Mouse (Mus musculus): Measurements from ENCODE around the gene Sp100. TPM values are rescaled to one million over a fixed set of nuclear protein-coding genes. Genes with fewer than 3 reads are reported as not detected.
"Not testable (repeated sequence)": the region's sequence is repeated elsewhere in the genome, so short reads cannot be mapped to it uniquely, and the experiment has no call there.

Sp100 gene
- polyA plus RNA-seq (2015; fragmentation: Nextera tagmentation; extraction: Ambion mirVana): 2.4 and 3.7 TPM in 2 replicates

DNA sequence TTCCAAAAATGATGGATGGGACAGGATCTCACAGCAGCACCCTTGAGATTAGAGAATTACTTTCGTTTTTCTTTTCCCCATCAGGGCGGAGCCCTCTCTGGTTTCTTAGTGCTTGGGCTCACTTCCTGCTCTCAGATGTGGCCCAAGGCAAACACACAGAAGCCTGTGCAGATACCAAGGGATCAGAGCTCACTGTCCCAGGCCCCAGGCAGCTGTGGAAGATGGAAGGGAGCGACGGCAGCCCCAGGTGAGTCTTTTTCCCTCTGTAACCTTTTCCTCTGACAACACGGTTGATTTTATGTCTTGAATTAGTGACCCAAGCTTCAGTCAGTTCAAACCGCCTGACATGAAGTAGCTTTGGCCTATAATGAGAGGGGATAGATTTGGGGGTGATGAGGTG lies at the start of gene Sp100:
Gene Sp100 (plus strand): TSS at position 108 of the 400 bp plus-strand sequence.
- H3K27me3 ChIP-seq; H3K9me3 ChIP-seq; H3K4me1 ChIP-seq; H3K4me2 ChIP-seq; H3K36me3 ChIP-seq; ATAC-seq (ENCODE audit: borderline replicate concordance, extremely low read depth, low FRiP score, low TSS enrichment); H3K4me3 ChIP-seq; H3K9ac ChIP-seq; H3K27ac ChIP-seq: not testable (repeated sequence)
- WGBS: 37% methylated on average over 5 of the region's 6 CpGs

- not testable (repeated sequence) for H3K9me3 ChIP-seq; H3K4me3 ChIP-seq; H3K27me3 ChIP-seq; H3K36me3 ChIP-seq; H3K9ac ChIP-seq; ATAC-seq (ENCODE audit: borderline replicate concordance, extremely low read depth, low FRiP score, low TSS enrichment); H3K4me2 ChIP-seq; H3K4me1 ChIP-seq; H3K27ac ChIP-seq
- WGBS: 100% methylated on average over 1 of the region's 5 CpGs
Observed at GRCm38 (mm10) chr1:85600078-85600477, 49.7 kb upstream of the Sp100 start, which contains the start of gene Sp140. Gene Sp140, plus strand, starts transcription at chr1:85600378.

GRCm38 (mm10) chr1:85600794-85601193 lies 49.0 kb upstream of the Sp100 start:
- H3K9ac ChIP-seq; H3K27ac ChIP-seq; H3K9me3 ChIP-seq; H3K4me2 ChIP-seq; ATAC-seq (ENCODE audit: borderline replicate concordance, extremely low read depth, low FRiP score, low TSS enrichment); H3K4me1 ChIP-seq; H3K27me3 ChIP-seq; H3K36me3 ChIP-seq; H3K4me3 ChIP-seq: not testable (repeated sequence)
- WGBS: 59% methylated on average over 4 of the region's 4 CpGs

DNA sequence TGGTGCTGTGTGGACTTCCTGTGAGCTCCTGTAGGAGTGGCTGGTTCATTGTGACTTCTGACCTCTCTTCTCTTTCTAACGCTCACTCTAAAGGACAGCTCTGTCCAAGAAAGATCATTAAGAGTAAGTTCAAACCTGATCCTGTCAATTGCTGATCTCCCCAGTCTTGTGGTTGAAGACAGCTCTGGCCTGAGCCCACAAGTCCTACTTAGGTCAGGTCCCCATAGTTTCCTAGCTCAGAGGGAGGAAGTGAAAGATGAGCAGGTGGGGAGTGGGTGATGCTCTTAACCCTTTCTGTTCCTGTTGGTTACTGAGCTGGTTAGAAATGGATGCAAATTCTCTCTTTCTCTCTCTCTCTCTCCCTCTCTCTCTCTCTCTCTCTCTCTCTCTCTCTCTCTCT lies 45.4 kb upstream of the Sp100 start:
- not testable (repeated sequence) for H3K4me3 ChIP-seq; H3K4me1 ChIP-seq; H3K4me2 ChIP-seq; H3K36me3 ChIP-seq; H3K9ac ChIP-seq; H3K27me3 ChIP-seq; H3K27ac ChIP-seq; H3K9me3 ChIP-seq; ATAC-seq (ENCODE audit: borderline replicate concordance, extremely low read depth, low FRiP score, low TSS enrichment)
- 67% methylated on average over 1 of the region's 1 CpGs for WGBS

GRCm38 (mm10) chr1:85608361-85608760 lies 41.4 kb upstream of the Sp100 start:
- not testable (repeated sequence) for H3K27me3 ChIP-seq; ATAC-seq (ENCODE audit: borderline replicate concordance, extremely low read depth, low FRiP score, low TSS enrichment); H3K4me2 ChIP-seq; H3K4me3 ChIP-seq; H3K27ac ChIP-seq; H3K4me1 ChIP-seq; H3K9ac ChIP-seq; H3K36me3 ChIP-seq; H3K9me3 ChIP-seq
- 75% methylated on average over 3 of the region's 4 CpGs for WGBS

DNA sequence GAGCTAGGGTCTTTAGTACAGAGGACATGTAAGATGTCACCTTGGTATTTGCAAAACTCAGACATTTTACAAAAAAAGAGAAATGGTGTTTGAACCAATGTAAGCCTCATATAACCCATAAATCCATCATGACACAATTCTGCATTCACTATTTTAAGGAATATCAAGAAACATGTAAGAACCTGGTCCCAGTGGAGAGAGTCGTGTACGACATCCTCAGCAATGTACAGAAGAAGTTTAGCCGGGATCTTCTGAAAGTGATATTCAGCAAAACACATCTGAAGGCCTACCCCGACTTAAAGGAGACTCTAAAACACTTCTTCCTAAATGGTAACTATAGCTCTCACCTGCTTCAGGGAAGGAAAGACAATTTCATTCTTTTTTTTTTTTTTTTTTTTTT lies 39.2 kb upstream of the Sp100 start:
- not testable (repeated sequence) for H3K27me3 ChIP-seq; H3K4me3 ChIP-seq; H3K9me3 ChIP-seq; H3K9ac ChIP-seq; H3K36me3 ChIP-seq; H3K4me2 ChIP-seq; ATAC-seq (ENCODE audit: borderline replicate concordance, extremely low read depth, low FRiP score, low TSS enrichment); H3K4me1 ChIP-seq; H3K27ac ChIP-seq
- no CpG with 5 or more reads among the region's 4 CpGs for WGBS

DNA sequence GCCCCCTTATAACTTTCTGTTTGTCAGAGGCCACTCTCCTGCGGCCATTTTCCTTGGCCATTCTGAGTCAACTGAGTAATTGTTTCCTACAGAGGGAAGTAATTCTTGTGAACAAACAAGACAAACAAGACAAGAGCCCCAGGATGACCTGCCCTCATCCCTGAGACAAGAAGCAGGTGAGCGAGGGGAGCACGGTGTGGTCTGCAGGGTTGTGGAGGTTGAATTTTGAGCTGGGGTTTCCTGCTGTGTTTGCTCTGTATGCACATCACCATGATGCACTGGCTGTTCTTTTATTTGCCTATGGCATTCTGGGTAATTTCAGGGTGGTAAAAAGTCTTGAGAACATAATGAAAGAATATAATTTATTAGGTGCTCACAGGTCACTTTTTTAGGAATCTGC lies 34.7 kb upstream of the Sp100 start:
- not testable (repeated sequence) for ATAC-seq (ENCODE audit: borderline replicate concordance, extremely low read depth, low FRiP score, low TSS enrichment); H3K9ac ChIP-seq; H3K27me3 ChIP-seq; H3K27ac ChIP-seq; H3K4me2 ChIP-seq; H3K4me1 ChIP-seq; H3K36me3 ChIP-seq; H3K4me3 ChIP-seq; H3K9me3 ChIP-seq
- WGBS: 90% methylated on average over 3 of the region's 3 CpGs

DNA sequence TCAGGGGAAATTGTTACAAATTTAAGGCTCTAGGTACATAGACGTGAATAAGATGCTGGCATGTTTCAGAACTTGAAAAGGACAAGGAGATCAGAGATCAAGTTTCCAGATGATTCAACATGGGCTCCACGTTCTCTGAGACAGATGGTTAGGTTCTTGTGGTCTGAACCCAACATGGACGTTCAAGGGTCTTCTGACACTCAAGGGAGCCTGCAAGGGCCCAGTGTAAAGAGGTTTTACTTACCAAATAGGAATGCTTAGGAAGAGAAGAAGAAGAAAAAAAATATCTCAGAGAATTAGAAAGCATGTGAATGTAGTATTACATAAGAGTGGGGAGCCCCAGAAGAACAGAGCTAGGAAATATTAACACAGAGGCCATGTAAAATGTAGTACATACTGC lies 34.0 kb upstream of the Sp100 start:
- 63% methylated on average over 3 of the region's 3 CpGs for WGBS
- H3K9me3 ChIP-seq; H3K4me3 ChIP-seq; H3K4me2 ChIP-seq; H3K9ac ChIP-seq; H3K4me1 ChIP-seq; H3K36me3 ChIP-seq; H3K27me3 ChIP-seq; ATAC-seq (ENCODE audit: borderline replicate concordance, extremely low read depth, low FRiP score, low TSS enrichment); H3K27ac ChIP-seq: not testable (repeated sequence)

- not testable (repeated sequence) for H3K4me3 ChIP-seq; H3K36me3 ChIP-seq; H3K9me3 ChIP-seq; H3K4me1 ChIP-seq; H3K27me3 ChIP-seq; H3K4me2 ChIP-seq; H3K27ac ChIP-seq; ATAC-seq (ENCODE audit: borderline replicate concordance, extremely low read depth, low FRiP score, low TSS enrichment); H3K9ac ChIP-seq
- WGBS: 52% methylated on average over 4 of the region's 5 CpGs
Observed at GRCm38 (mm10) chr1:85617161-85617560, 32.6 kb upstream of the Sp100 start.

GRCm38 (mm10) chr1:85618689-85619088 lies 31.1 kb upstream of the Sp100 start:
- H3K4me2 ChIP-seq; H3K9ac ChIP-seq; H3K27ac ChIP-seq; H3K4me3 ChIP-seq; H3K9me3 ChIP-seq; H3K4me1 ChIP-seq; H3K27me3 ChIP-seq; ATAC-seq (ENCODE audit: borderline replicate concordance, extremely low read depth, low FRiP score, low TSS enrichment); H3K36me3 ChIP-seq: not testable (repeated sequence)
- WGBS: 32% methylated on average over 1 of the region's 1 CpGs

- H3K36me3 ChIP-seq: not testable (repeated sequence)
- 56% methylated on average over 3 of the region's 3 CpGs for WGBS
Observed at GRCm38 (mm10) chr1:85636936-85637335, 12.9 kb upstream of the Sp100 start.

DNA sequence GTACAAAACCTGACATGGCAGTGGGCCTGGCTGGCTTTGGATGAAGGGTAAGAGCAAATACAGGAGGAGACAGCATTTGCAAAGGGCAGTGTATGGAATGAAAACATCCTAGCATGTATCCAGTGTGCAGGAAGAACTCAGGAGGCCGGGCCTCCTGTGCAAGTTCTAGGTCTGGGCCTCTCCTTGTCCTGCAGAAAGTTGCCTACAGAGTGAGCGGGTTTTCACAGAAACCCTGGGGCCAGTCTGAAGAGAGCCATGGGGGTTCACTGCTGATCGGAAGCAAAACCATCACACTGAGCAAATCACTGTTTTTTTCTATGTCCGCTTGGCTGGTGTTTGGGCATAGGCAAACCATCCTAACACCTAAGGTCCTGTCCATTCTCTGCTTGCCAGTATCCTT lies 11.6 kb upstream of the Sp100 start:
- WGBS: 78% methylated on average over 4 of the region's 4 CpGs
- not testable (repeated sequence) for ATAC-seq (ENCODE audit: borderline replicate concordance, extremely low read depth, low FRiP score, low TSS enrichment)

More at GRCm38 (mm10) chr1:85636936-85637335, 12.9 kb upstream of the Sp100 start:
- H3K4me3 ChIP-seq; H3K9ac ChIP-seq; H3K9me3 ChIP-seq; H3K4me1 ChIP-seq; H3K4me2 ChIP-seq; H3K27me3 ChIP-seq; ATAC-seq (ENCODE audit: borderline replicate concordance, extremely low read depth, low FRiP score, low TSS enrichment); H3K27ac ChIP-seq: not testable (repeated sequence)

DNA sequence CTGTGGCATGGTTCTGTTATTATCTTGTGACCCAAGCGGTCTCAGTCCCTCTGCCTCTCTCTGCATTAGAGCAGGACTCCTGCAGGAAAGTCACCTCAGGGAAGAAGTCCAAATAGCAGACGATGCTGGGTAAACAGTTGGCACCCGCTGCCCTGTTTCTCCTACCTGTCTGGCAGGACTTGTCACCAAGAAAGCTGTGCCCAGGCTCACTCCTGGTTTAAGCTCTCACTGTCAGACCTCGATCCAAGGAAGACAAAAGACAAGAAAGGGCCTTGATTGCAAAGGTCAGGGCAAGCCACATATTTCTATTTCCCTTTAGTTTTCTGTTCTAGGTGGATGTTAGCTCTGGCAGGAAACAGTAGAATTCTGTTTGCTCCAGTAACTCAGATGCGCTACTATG lies 736 bp downstream of the Sp100 start:
- not testable (repeated sequence) for H3K4me3 ChIP-seq; H3K27me3 ChIP-seq; H3K27ac ChIP-seq; H3K36me3 ChIP-seq; H3K4me1 ChIP-seq; ATAC-seq (ENCODE audit: borderline replicate concordance, extremely low read depth, low FRiP score, low TSS enrichment); H3K9ac ChIP-seq; H3K9me3 ChIP-seq; H3K4me2 ChIP-seq
- WGBS: 54% methylated on average over 4 of the region's 5 CpGs

More for the DNA sequence above, 11.6 kb upstream of the Sp100 start:
- not testable (repeated sequence) for H3K36me3 ChIP-seq, H3K4me3 ChIP-seq, H3K9ac ChIP-seq, H3K4me1 ChIP-seq, H3K27me3 ChIP-seq, H3K27ac ChIP-seq, H3K4me2 ChIP-seq, H3K9me3 ChIP-seq
